Mouse (Mus musculus) induced T-regulatory cell, adult 2 months (primary cell): ENCODE measurements around the gene Spag8.

Experiments
- DNase-seq: peaks from one replicate; pipeline ENCODE4 v3.0.0-alpha.2; 2012; ENCODE audit warnings: low read depth

Spag8 gene

GRCm38 (mm10) chr4:43652726-43653125 lies 668 bp downstream of the Spag8 start:
- no peak for DNase-seq

GRCm38 (mm10) chr4:43649783-43650182 lies 3.6 kb downstream of the Spag8 start:
- no peak for DNase-seq

- no peak for DNase-seq
Observed at GRCm38 (mm10) chr4:43640491-43640890, 12.9 kb downstream of the Spag8 start.

GRCm38 (mm10) chr4:43640076-43640475 lies 13.3 kb downstream of the Spag8 start:
- DNase-seq: no peak

GRCm38 (mm10) chr4:43636751-43637150 lies 16.6 kb downstream of the Spag8 start:
- no peak for DNase-seq

GRCm38 (mm10) chr4:43634621-43635374 lies 18.6 kb downstream of the Spag8 start:
- DNase-seq: no peak

- no peak for DNase-seq
Observed at GRCm38 (mm10) chr4:43633736-43634135, 19.7 kb downstream of the Spag8 start.

- no peak for DNase-seq
Observed at GRCm38 (mm10) chr4:43633296-43633695, 20.1 kb downstream of the Spag8 start.

- DNase-seq: no peak
Observed at GRCm38 (mm10) chr4:43631956-43632920, 21.2 kb downstream of the Spag8 start.

- peak; percentile 12 for DNase-seq
Observed at GRCm38 (mm10) chr4:43631046-43631955, 22.1 kb downstream of the Spag8 start, which contains the start of gene Npr2. Gene Npr2 (plus strand): TSS chr4:43631935.

- DNase-seq: no peak
Observed at GRCm38 (mm10) chr4:43630671-43631045, 22.7 kb downstream of the Spag8 start.

- peak; percentile 84 for DNase-seq
Observed at GRCm38 (mm10) chr4:43630030-43630581, 23.3 kb downstream of the Spag8 start.

- peak; percentile 10 for DNase-seq
Observed at GRCm38 (mm10) chr4:43629106-43629817, 24.1 kb downstream of the Spag8 start.

GRCm38 (mm10) chr4:43620146-43620778 lies 33.1 kb downstream of the Spag8 start:
- DNase-seq: no peak

GRCm38 (mm10) chr4:43613060-43613730 lies 40.2 kb downstream of the Spag8 start:
- peak; percentile 24 for DNase-seq

- no peak for DNase-seq
Observed at GRCm38 (mm10) chr4:43612534-43612933, 40.9 kb downstream of the Spag8 start.

- DNase-seq: no peak
Observed at GRCm38 (mm10) chr4:43604751-43605685, 48.4 kb downstream of the Spag8 start.

GRCm38 (mm10) chr4:43604099-43604498 lies 49.3 kb downstream of the Spag8 start:
- DNase-seq: no peak
